Mouse (Mus musculus) testis, adult 2 months (tissue): ENCODE measurements around the gene Ccdc134. TPM values are rescaled to one million over a fixed set of nuclear protein-coding genes. Genes with fewer than 3 reads are reported as not detected.
A peak's percentile ranks its signal among the peaks of the same experiment; 100 is the strongest.

Experiments used
- H3K27ac ChIP-seq: fragments of 200-500 bp; 2 replicates; pipeline ENCODE4 v1.5.1; 2012; ENCODE audit warnings: low read depth, low read length; ENCODE audit not compliant: control insufficient read depth, insufficient read depth
- H3K27me3 ChIP-seq: fragments of 200-500 bp; 2 replicates; pipeline ENCODE4 v1.6.1; 2012; ENCODE audit warnings: mild to moderate bottlenecking, low read length, moderate library complexity; ENCODE audit not compliant: control insufficient read depth, insufficient read depth
- H3K36me3 ChIP-seq: fragments of 200-500 bp; 2 replicates; pipeline ENCODE4 v1.6.1; 2012; ENCODE audit warnings: mild to moderate bottlenecking, low read length; ENCODE audit not compliant: control insufficient read depth, insufficient read depth
- H3K4me1 ChIP-seq: fragments of 200-500 bp; 2 replicates; pipeline ENCODE4 v1.6.1; 2012; ENCODE audit warnings: low read length; ENCODE audit not compliant: control insufficient read depth, insufficient read depth
- H3K4me3 ChIP-seq: fragments of 200-500 bp; 2 replicates; pipeline ENCODE4 v1.5.1; 2012; ENCODE audit warnings: low read depth, mild to moderate bottlenecking, low read length, moderate library complexity, mixed read lengths; ENCODE audit not compliant: control insufficient read depth
- CTCF ChIP-seq: fragments of 200-500 bp; IDR thresholded peaks from 2 replicates; pipeline ENCODE4 v1.5.1; 2012; ENCODE audit warnings: low read depth, mild to moderate bottlenecking, inconsistent platforms, low read length, moderate library complexity; ENCODE audit not compliant: control insufficient read depth, insufficient read depth, insufficient replicate concordance
- POLR2A ChIP-seq: fragments of 200-500 bp; IDR thresholded peaks from 2 replicates; pipeline ENCODE4 v1.6.1; 2012; ENCODE audit warnings: low read depth, mild to moderate bottlenecking, inconsistent platforms, low read length, moderate library complexity; ENCODE audit not compliant: control insufficient read depth
- polyA plus RNA-seq: library from polyadenylated mRNA; depleted of rRNA; stranded (reverse); fragments of >200 nt; gene quantifications from 2 replicates; pipeline ENCODE4 v1.2.3, GENCODE M21; 2012

Ccdc134 gene
- polyA plus RNA-seq, 1 experiment, result 18.1 TPM

DNA sequence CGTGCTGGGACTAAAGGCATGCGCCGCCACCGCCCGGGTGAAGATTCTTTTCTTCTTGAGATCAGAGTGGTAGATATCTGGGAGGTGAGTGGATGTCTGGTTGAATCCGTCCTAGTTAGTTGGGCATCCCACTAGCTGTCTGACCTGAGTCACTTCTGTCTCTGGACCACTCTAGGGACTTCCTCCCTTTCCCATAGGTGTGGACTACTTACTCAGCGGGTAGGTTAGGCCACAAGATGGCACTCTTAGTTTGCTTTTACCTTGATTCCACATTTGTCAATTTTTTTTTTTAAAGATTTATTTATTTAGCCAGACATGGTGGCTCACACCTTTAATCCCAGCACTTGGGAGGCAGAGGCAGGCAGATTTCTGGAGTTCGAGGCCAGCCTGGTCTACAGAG, 11.5 kb downstream of the Ccdc134 start:
- H3K4me1 ChIP-seq, result no peaks in the 10 kb centered on the region
- TF ChIP-seq POLR2A, result no peak
- TF ChIP-seq CTCF, result no peak
- H3K4me3 ChIP-seq, result no peak overlapping the region
- no peaks in the 10 kb centered on the region; the same call in 1 of the 2 replicates for H3K36me3 ChIP-seq
- no peak overlapping the region for H3K27ac ChIP-seq
- H3K27me3 ChIP-seq, result no peaks in the 10 kb centered on the region

DNA sequence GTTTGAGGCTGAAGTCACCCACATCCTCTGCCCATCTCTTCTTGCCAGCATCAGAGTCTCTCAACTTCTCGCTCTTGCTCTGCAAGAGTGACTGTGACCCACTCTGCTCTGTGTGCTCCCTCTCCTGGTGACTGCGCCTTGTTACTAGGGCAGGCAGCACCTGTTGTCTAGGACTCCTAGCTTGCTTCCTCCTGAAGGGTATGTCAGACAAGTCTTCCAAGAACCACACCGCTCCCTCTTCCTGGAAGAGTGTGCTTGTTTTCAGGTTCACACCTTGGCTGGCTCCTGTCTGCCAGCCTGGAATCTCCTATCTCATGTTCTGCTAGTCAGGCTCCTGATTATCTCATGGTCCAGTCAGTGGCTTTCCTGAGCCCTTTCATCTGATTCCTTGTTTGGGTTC, 12.6 kb downstream of the Ccdc134 start:
- no peak overlapping the region for H3K4me3 ChIP-seq
- no peaks in the 10 kb centered on the region for H3K4me1 ChIP-seq
- TF ChIP-seq CTCF (no peak), POLR2A (no peak)
- H3K36me3 ChIP-seq, result no peaks in the 10 kb centered on the region; the same call in 1 of the 2 replicates
- no peaks in the 10 kb centered on the region for H3K27me3 ChIP-seq
- H3K27ac ChIP-seq, result no peak overlapping the region

DNA sequence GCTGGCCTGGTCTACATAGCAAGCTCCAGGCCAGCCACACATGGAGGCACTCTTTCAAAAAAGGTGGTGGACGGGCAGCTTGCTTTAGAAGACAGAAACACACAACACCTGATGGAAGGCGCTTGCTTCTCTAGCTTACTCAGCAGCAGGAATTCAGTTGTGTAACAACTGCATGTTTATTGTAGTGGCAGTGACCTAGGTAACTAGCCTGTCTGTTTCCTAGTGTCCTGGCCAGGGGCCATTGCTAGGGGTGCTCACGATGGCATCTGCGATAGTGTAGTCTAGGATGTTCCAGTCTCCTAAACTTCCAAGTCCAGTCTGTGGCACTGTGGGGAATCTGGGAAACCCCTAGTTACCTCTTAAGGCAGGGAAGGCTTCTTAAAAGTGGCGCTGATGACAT, 16.4 kb downstream of the Ccdc134 start:
- H3K4me3 ChIP-seq, result no peak overlapping the region
- H3K27me3 ChIP-seq, result no peaks in the 10 kb centered on the region
- TF ChIP-seq POLR2A (no peak), CTCF (no peak)
- no peaks in the 10 kb centered on the region for H3K36me3 ChIP-seq
- H3K27ac ChIP-seq, result no peak overlapping the region
- peaks cover 11% of the 10 kb centered on the region for H3K4me1 ChIP-seq

DNA sequence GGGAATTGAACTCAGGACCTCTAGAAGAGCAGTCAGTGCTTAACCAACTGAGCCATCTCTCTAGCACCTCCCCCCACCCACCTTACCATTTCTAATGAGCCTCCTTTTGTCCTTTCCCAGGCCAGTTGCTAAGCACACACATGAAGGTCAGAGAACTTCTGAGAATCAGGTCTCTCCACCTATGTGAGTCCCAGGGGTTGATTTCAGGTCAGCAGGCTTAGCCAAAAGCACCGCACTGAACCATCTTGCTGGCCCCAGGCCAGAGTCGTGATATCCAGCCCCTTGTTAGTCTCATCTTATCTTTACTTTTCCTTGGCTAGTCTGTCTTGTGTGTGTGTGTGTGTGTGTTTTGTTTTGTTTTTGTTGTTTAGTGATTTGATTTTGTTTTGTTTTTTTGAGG, 17.7 kb downstream of the Ccdc134 start:
- Histone ChIP-seq H3K4me3 (no peak overlapping the region), H3K4me1 (peaks cover 14% of the 10 kb centered on the region), H3K36me3 (no peaks in the 10 kb centered on the region), H3K27ac (no peak overlapping the region), H3K27me3 (no peaks in the 10 kb centered on the region)
- no peak for TF ChIP-seq CTCF

DNA sequence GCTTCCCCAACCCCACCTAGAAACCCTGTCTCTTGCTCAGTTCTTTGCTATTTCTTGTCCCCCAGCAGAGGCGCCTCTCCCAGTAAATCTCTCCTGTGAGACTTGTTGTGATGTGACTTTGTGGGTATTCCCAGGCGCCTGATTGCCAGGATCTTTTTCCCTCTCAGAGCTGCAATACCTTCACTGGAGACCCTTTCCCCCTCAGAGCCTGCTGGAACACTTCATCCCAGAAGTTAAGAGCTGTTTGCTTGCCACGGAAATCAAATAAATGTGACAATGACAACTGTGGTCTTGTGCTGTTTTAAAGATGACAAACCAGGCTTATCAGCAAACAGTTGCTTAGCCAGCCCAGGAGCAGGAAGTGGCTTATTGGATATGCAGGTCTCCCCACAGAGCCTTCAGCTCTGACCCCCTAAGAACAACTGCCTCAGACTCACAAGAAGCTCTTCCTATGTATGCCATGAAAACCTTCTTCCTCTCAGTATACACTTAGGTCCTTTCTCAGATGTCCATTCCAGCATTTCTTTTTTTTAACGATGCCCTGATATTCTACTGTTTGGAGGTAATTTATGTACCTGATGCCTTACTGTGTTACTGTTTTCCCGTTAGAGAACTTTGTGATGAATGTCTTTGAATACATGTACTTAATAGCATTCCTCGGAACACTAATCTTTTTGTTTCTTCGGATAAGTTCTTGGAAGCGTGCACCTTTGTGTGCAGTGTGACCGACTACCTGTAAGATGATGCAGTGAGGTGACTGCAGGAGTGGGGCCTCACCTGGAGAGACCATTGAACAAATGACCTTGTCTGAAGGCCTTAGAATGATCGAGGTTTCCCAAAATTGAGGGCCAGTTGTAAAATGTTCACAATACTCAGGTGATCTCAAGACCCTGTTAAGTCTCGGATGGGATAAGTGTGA, 18.4 kb downstream of the Ccdc134 start:
- H3K4me3 ChIP-seq, result peak overlapping the region; percentile 99
- no peaks in the 10 kb centered on the region for H3K27me3 ChIP-seq
- H3K27ac ChIP-seq, result peak overlapping the region; percentile 62
- H3K36me3 ChIP-seq, result no peaks in the 10 kb centered on the region
- H3K4me1 ChIP-seq, result peaks cover 14% of the 10 kb centered on the region
- TF ChIP-seq POLR2A (no peak), CTCF (no peak)

DNA sequence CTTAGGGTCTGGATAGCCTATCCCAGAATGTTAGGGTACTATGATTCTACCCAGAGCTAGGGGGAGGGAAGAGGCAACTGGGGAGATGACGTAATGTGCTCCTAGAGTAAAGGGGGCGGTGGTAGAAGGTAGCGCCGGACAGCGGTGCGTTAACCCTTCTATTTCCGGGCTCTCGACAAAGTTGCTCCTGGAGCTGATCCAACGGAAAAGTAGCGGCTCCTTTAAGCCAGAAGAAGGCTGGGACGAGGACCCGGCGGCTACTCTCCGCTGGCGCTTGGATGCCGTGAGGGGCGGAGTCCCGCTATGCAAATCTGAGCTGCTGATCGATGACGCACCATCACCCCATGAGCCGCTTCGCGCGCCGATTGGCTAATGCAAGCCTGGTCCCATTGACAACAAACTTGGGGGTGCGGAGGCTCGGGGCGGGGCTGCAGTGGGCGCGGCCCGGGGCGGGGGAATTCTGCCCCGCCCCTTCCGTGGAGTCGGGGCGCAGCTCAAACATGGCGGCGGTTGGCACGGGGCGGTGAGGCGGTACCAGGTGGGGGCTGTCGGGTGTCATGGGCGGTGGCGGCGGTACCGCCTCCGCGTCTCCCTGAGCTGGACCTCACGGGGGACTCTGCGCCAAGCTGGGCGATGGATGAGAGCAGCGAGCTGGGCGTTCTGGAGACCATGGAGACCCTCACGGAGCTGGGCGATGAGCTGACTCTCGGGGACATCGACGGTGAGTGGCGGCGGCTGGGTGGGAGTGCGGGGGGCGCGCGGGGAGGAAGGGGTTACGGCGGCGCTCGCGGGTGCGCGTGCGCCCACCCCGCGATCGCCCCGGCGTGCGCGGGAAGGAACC, 19.3 kb downstream of the Ccdc134 start, which contains the start of gene Srebf2:
Gene Srebf2 (plus strand): TSS at position 412 of the 841 bp plus-strand sequence.
- peaks cover 14% of the 10 kb centered on the region for H3K4me1 ChIP-seq
- H3K36me3 ChIP-seq, result no peaks in the 10 kb centered on the region
- no peak for TF ChIP-seq CTCF
- TF ChIP-seq POLR2A, result peak; percentile 83
- peak within 1 kb of the TSS; percentile 94 for H3K27ac ChIP-seq
- peak within 1 kb of the TSS; percentile 99 for H3K4me3 ChIP-seq
- no peaks in the 10 kb centered on the region for H3K27me3 ChIP-seq

DNA sequence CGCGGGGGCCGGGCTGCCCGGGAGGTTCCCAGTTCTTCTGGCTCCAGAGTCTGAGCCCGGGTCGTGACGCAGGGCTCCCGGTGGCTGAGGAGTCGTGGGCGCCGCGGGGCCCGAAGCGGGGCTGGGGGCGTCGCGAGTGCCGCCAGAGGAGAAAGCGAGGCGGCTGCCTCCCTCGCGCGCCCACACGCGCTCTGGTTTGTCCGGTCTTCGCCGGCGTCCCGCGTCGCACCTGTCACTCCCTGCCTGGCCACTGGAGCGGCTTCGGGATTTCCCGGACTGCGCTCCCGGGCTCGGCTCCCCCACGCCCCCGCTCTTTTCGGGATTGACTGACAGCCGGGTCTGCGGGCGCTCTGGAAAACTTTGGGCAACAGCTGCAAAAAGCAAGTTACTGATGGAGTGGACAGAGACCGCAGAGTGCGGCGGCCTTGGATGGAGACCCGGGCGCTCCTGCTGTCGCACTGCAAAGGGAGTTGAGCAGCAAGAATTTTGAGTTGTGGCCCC, 19.9 kb downstream of the Ccdc134 start:
- Histone ChIP-seq H3K36me3 (no peaks in the 10 kb centered on the region), H3K4me3 (peak overlapping the region; percentile 99), H3K27ac (peak overlapping the region; percentile 44), H3K27me3 (no peaks in the 10 kb centered on the region), H3K4me1 (peaks cover 14% of the 10 kb centered on the region)
- TF ChIP-seq CTCF, result no peak
- no peak for TF ChIP-seq POLR2A
